ENCODE assay signal across 13 mouse cellular contexts in genomic region chr9:43122379-43122778, GRCm38 (mm10). TPM values are rescaled to one million over a fixed set of nuclear protein-coding genes. Genes with fewer than 3 reads are reported as not detected.
A peak's percentile ranks its signal among the peaks of the same experiment; 100 is the strongest.
DNase-seq lines count a peak whose midpoint lies in the region; ATAC-seq and TF ChIP-seq lines count a peak whose summit lies in the region.
"Had no signal": no experiment of that assay in that cellular context is flagged by ENCODE, and none has a peak within 500 bp of the region (broad histone marks: within the 10 kb centered on the region; RNA-seq: fewer than 3 reads in every experiment).

No protein-coding gene starts in this region.

- no peak overlapping the region for H3K4me2 ChIP-seq in hindbrain, postnatal 0 days (ENCODE audit: low read depth, low read length)
- no peak overlapping the region for H3K4me2 ChIP-seq in hindbrain, embryonic 12.5 days (replicated peaks)
- no peak overlapping the region for H3K4me2 ChIP-seq in lung, embryonic 14.5 days
- H3K4me2 ChIP-seq: kidney, embryonic 15.5 days; neural tube, embryonic 15.5 days; stomach, embryonic 15.5 days had no signal

- 0 out of 2 replicates have a peak, but pooled peaks cover 3% of the 10 kb centered on the region for H3K4me1 ChIP-seq in hindbrain, postnatal 0 days (ENCODE audit: insufficient read depth, low read length)
- H3K4me1 ChIP-seq in hindbrain, embryonic 12.5 days = no peaks in the 10 kb centered on the region
- H3K4me1 ChIP-seq in lung, embryonic 14.5 days (ENCODE audit: insufficient read depth) = no peaks in the 10 kb centered on the region
- H3K4me1 ChIP-seq: kidney, embryonic 15.5 days; neural tube, embryonic 15.5 days; stomach, embryonic 15.5 days had no signal

- H3K4me3 ChIP-seq in hindbrain, postnatal 0 days (ENCODE audit: low read length) = no peak overlapping the region
- H3K4me3 ChIP-seq in hindbrain, embryonic 12.5 days = no peak overlapping the region
- no peak overlapping the region for H3K4me3 ChIP-seq in lung, embryonic 14.5 days (ENCODE audit: low read depth, low read length)
- H3K4me3 ChIP-seq: kidney, embryonic 15.5 days; neural tube, embryonic 15.5 days; stomach, embryonic 15.5 days had no signal

- H3K9me3 ChIP-seq in hindbrain, postnatal 0 days (ENCODE audit: low read length) = no peaks in the 10 kb centered on the region
- H3K9me3 ChIP-seq in hindbrain, embryonic 12.5 days (replicated peaks) = no peaks in the 10 kb centered on the region
- H3K9me3 ChIP-seq in lung, embryonic 14.5 days (ENCODE audit: low read depth, low read length) = no peaks in the 10 kb centered on the region
- H3K9me3 ChIP-seq: kidney, embryonic 15.5 days; neural tube, embryonic 15.5 days; stomach, embryonic 15.5 days had no signal

- H3K9ac ChIP-seq in hindbrain, postnatal 0 days (replicated peaks; ENCODE audit: low read length) = no peak overlapping the region
- H3K9ac ChIP-seq in hindbrain, embryonic 12.5 days = no peak overlapping the region
- no peak overlapping the region for H3K9ac ChIP-seq in lung, embryonic 14.5 days
- H3K9ac ChIP-seq: kidney, embryonic 15.5 days; neural tube, embryonic 15.5 days; stomach, embryonic 15.5 days had no signal

- no peaks in the 10 kb centered on the region for H3K36me3 ChIP-seq in hindbrain, postnatal 0 days (ENCODE audit: insufficient read depth, low read length)
- no peaks in the 10 kb centered on the region for H3K36me3 ChIP-seq in hindbrain, embryonic 12.5 days
- no peaks in the 10 kb centered on the region for H3K36me3 ChIP-seq in lung, embryonic 14.5 days (ENCODE audit: insufficient read depth)
- H3K36me3 ChIP-seq: kidney, embryonic 15.5 days; neural tube, embryonic 15.5 days; stomach, embryonic 15.5 days had no signal

- no peaks in the 10 kb centered on the region for H3K27me3 ChIP-seq in hindbrain, postnatal 0 days (ENCODE audit: insufficient read depth, low read length)
- no peaks in the 10 kb centered on the region for H3K27me3 ChIP-seq in hindbrain, embryonic 12.5 days
- H3K27me3 ChIP-seq in lung, embryonic 14.5 days (ENCODE audit: insufficient read depth, low read length) = no peaks in the 10 kb centered on the region
- H3K27me3 ChIP-seq: kidney, embryonic 15.5 days; neural tube, embryonic 15.5 days; stomach, embryonic 15.5 days had no signal

- peak; percentile 22; the same call in 1 of the 2 replicates for TF ChIP-seq CTCF in hindbrain, postnatal 0 days (IDR thresholded peaks at IDR 0.05; ENCODE audit: low read depth)
- TF ChIP-seq CTCF in lung, embryonic 14.5 days (IDR thresholded peaks at IDR 0.05; ENCODE audit: low read depth) = peak; percentile 40

- 32% methylated on average over 1 of the region's 1 CpGs for WGBS in hindbrain, postnatal 0 days
- 42% methylated on average over 1 of the region's 1 CpGs for WGBS in hindbrain, embryonic 12.5 days
- WGBS in lung, embryonic 14.5 days = 25% methylated on average over 1 of the region's 1 CpGs

- no peak for DNase-seq in hindbrain, postnatal 0 days (ENCODE audit: low spot score)
- DNase-seq in lung, embryonic 14.5 days = no peak
- DNase-seq in lung, postnatal 4 days = no peak
- DNase-seq in R1 (ENCODE audit: low read depth, low spot score) = peak; percentile 33
- no peak for DNase-seq in B cell, adult 2 months
- DNase-seq: gastrocnemius, postnatal 10 days; right cerebral cortex, postnatal 25 days had no signal

- ATAC-seq in hindbrain, postnatal 0 days = no peak
- ATAC-seq in hindbrain, embryonic 12.5 days (ENCODE audit: low FRiP score) = no peak
- no peak for ATAC-seq in lung, embryonic 14.5 days (ENCODE audit: insufficient read depth)
- peak; percentile 90 for ATAC-seq in megakaryocyte-erythroid progenitor cell, adult 5-6 weeks (replicated peaks; ENCODE audit: low FRiP score, low TSS enrichment, poor library complexity, severe bottlenecking)
- ATAC-seq: midbrain, embryonic 16.5 days had no signal

- H3K27ac ChIP-seq in hindbrain, postnatal 0 days = no peak overlapping the region
- no peak overlapping the region for H3K27ac ChIP-seq in hindbrain, embryonic 12.5 days
- no peak overlapping the region for H3K27ac ChIP-seq in lung, embryonic 14.5 days (ENCODE audit: low read depth)
- H3K27ac ChIP-seq: kidney, embryonic 15.5 days; neural tube, embryonic 15.5 days; stomach, embryonic 15.5 days had no signal

RNA-seq across cellular contexts. Expression of gene Tmem136, which starts 6.0 kb away (rescaled TPM):
- total RNA-seq in hindbrain, postnatal 0 days (2014; rRNA removed) = 11.6 and 14.4 TPM in 2 replicates
- polyA plus RNA-seq in hindbrain, postnatal 0 days (2015; fragmentation: Nextera tagmentation; extraction: Ambion mirVana) = 8.4 and 8.8 TPM in 2 replicates
- 10.7 and 13.7 TPM in 2 replicates for polyA plus RNA-seq in hindbrain, embryonic 12.5 days (2016; fragmentation: Nextera tagmentation; extraction: Ambion mirVana)
- 5.3 and 5.9 TPM in 2 replicates for polyA plus RNA-seq in lung, embryonic 14.5 days (2014; fragmentation: Nextera tagmentation; extraction: Ambion mirVana)
- total RNA-seq in megakaryocyte-erythroid progenitor cell, adult 5-6 weeks (2014; fragmentation: Nextera tagmentation) = 0.76 TPM in 1 of 2 replicates, not detected in the other
- total RNA-seq in megakaryocyte-erythroid progenitor cell, adult 5-6 weeks (2017) = 3.4 TPM in 1 of 2 replicates, not detected in the other

RNA-seq across cellular contexts. Expression of gene Arhgef12, which starts 15.3 kb away (rescaled TPM):
- total RNA-seq in hindbrain, postnatal 0 days (2014; rRNA removed) = 86.0 and 116 TPM in 2 replicates
- 14.0 and 14.9 TPM in 2 replicates for polyA plus RNA-seq in hindbrain, postnatal 0 days (2015; fragmentation: Nextera tagmentation; extraction: Ambion mirVana)
- polyA plus RNA-seq in hindbrain, embryonic 12.5 days (2016; fragmentation: Nextera tagmentation; extraction: Ambion mirVana) = 16.1 and 18.5 TPM in 2 replicates
- polyA plus RNA-seq in lung, embryonic 14.5 days (2014; fragmentation: Nextera tagmentation; extraction: Ambion mirVana) = 19.1 and 24.7 TPM in 2 replicates
- total RNA-seq in megakaryocyte-erythroid progenitor cell, adult 5-6 weeks (2014; fragmentation: Nextera tagmentation) = 23.4 and 34.6 TPM in 2 replicates
- 17.3 and 18.5 TPM in 2 replicates for total RNA-seq in megakaryocyte-erythroid progenitor cell, adult 5-6 weeks (2017)
